ENCODE assay signal across 21 mouse cellular contexts in the genomic region with DNA sequence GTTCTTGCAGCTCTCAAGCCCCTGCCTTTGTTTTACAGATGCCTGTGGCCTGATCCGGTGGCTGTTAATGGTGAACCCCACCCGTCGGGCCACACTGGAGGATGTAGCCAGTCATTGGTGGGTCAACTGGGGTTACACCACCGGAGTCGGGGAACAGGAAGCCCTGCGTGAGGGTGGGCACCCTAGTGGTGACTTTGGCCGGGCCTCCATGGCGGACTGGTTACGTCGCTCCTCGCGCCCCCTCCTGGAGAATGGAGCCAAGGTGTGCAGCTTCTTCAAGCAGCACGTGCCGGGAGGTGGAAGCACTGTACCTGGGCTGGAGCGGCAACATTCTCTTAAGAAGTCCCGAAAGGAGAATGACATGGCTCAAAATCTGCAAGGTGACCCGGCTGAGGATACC. TPM values are rescaled to one million over a fixed set of nuclear protein-coding genes. Genes with fewer than 3 reads are reported as not detected.
DNase-seq lines count a peak whose midpoint lies in the region; ATAC-seq and TF ChIP-seq lines count a peak whose summit lies in the region.
"Had no signal": no experiment of that assay in that cellular context is flagged by ENCODE, and none has a peak within 500 bp of the region (broad histone marks: within the 10 kb centered on the region; RNA-seq: fewer than 3 reads in every experiment).

No protein-coding gene starts in this region.

- no peak for TF ChIP-seq CTCF in forebrain, postnatal 0 days (IDR thresholded peaks at IDR 0.05; ENCODE audit: low read depth)

- no peaks in the 10 kb centered on the region for H3K9me3 ChIP-seq in forebrain, embryonic 10.5 days
- no peaks in the 10 kb centered on the region for H3K9me3 ChIP-seq in forebrain, postnatal 0 days (ENCODE audit: low read length)
- H3K9me3 ChIP-seq in midbrain, embryonic 12.5 days = no peaks in the 10 kb centered on the region
- H3K9me3 ChIP-seq: limb, embryonic 15.5 days; megakaryocyte, embryonic 14.5 days; stomach, embryonic 15.5 days had no signal

- no peak overlapping the region for H3K9ac ChIP-seq in forebrain, postnatal 0 days
- H3K9ac ChIP-seq in midbrain, embryonic 12.5 days (replicated peaks) = no peak overlapping the region
- H3K9ac ChIP-seq: limb, embryonic 15.5 days; liver, postnatal 0 days; stomach, embryonic 15.5 days had no signal

- no peak overlapping the region for H3K4me2 ChIP-seq in forebrain, postnatal 0 days (ENCODE audit: low read depth)
- no peak overlapping the region for H3K4me2 ChIP-seq in midbrain, embryonic 12.5 days (replicated peaks)
- H3K4me2 ChIP-seq: limb, embryonic 15.5 days; stomach, embryonic 15.5 days had no signal

- DNase-seq in forebrain, embryonic 10.5 days (ENCODE audit: extremely low spot score, low spot score) = no peak
- DNase-seq in forebrain, postnatal 0 days = no peak
- peak; percentile 39 for DNase-seq in kidney, adult 18-20 months
- no peak for DNase-seq in kidney, adult 9 months
- DNase-seq in ES-CJ7 (ENCODE audit: low read depth, low spot score) = peak; percentile 89
- DNase-seq in right cerebral cortex, adult 18-20 months = no peak
- no peak for DNase-seq in layer of hippocampus, adult 18-20 months (ENCODE audit: low spot score in 2 of 2)
- DNase-seq: cerebellum, adult 8-10 months; layer of hippocampus, postnatal 36 days; liver, postnatal 0 days; lung, postnatal 14 days; right cerebral cortex, postnatal 25 days; thymus, adult 2 months had no signal

- no peaks in the 10 kb centered on the region for H3K27me3 ChIP-seq in forebrain, embryonic 10.5 days (ENCODE audit: poor library complexity, severe bottlenecking)
- no peaks in the 10 kb centered on the region for H3K27me3 ChIP-seq in forebrain, postnatal 0 days (ENCODE audit: insufficient read depth, low read length)
- H3K27me3 ChIP-seq in midbrain, embryonic 12.5 days = no peaks in the 10 kb centered on the region
- H3K27me3 ChIP-seq: limb, embryonic 15.5 days; stomach, embryonic 15.5 days had no signal

- no peak overlapping the region for H3K4me3 ChIP-seq in forebrain, embryonic 10.5 days
- no peak overlapping the region for H3K4me3 ChIP-seq in forebrain, postnatal 0 days (ENCODE audit: low read depth, low read length)
- H3K4me3 ChIP-seq in midbrain, embryonic 12.5 days = no peak overlapping the region
- H3K4me3 ChIP-seq: limb, embryonic 15.5 days; megakaryocyte, embryonic 14.5 days; myocyte; stomach, embryonic 15.5 days had no signal

- peak overlapping the region; percentile 88 for H3K27ac ChIP-seq in forebrain, embryonic 10.5 days
- H3K27ac ChIP-seq in forebrain, postnatal 0 days (ENCODE audit: low read depth, low read length) = no peak overlapping the region
- peak overlapping the region; percentile 94 for H3K27ac ChIP-seq in midbrain, embryonic 12.5 days (replicated peaks)
- H3K27ac ChIP-seq: limb, embryonic 15.5 days; stomach, embryonic 15.5 days had no signal

- H3K4me1 ChIP-seq in forebrain, embryonic 10.5 days = peaks cover 96% of the 10 kb centered on the region
- peaks cover 7% of the 10 kb centered on the region; the same call in 1 of the 2 replicates for H3K4me1 ChIP-seq in forebrain, postnatal 0 days (ENCODE audit: insufficient read depth)
- peaks cover 94% of the 10 kb centered on the region for H3K4me1 ChIP-seq in midbrain, embryonic 12.5 days

- 88% methylated on average over 17 of the region's 17 CpGs for WGBS in forebrain, embryonic 10.5 days
- WGBS in forebrain, postnatal 0 days = 85% methylated on average over 17 of the region's 17 CpGs
- WGBS in midbrain, embryonic 12.5 days = 85% methylated on average over 17 of the region's 17 CpGs

- H3K36me3 ChIP-seq in forebrain, embryonic 10.5 days (replicated peaks) = peaks cover 65% of the 10 kb centered on the region
- H3K36me3 ChIP-seq in forebrain, postnatal 0 days (ENCODE audit: insufficient read depth) = peaks cover 10% of the 10 kb centered on the region
- peaks cover 59% of the 10 kb centered on the region for H3K36me3 ChIP-seq in midbrain, embryonic 12.5 days
- H3K36me3 ChIP-seq: limb, embryonic 15.5 days; stomach, embryonic 15.5 days had no signal

- ATAC-seq in forebrain, postnatal 0 days = no peak
- no peak for ATAC-seq in midbrain, embryonic 12.5 days (ENCODE audit: low FRiP score, low read depth)
- ATAC-seq: inflammation-experienced regulatory T-cells, adult 6 months; liver, postnatal 0 days had no signal

RNA-seq across cellular contexts. Expression of a gene that starts 15.4 kb away (rescaled TPM):
- 49.9 TPM in 2 replicates for polyA plus RNA-seq in forebrain, embryonic 10.5 days (2016; fragmentation: Nextera tagmentation; extraction: Ambion mirVana)
- 4.4 and 4.5 TPM in 2 replicates for total RNA-seq in forebrain, postnatal 0 days (2014; rRNA removed)
- 4.3 and 6.8 TPM in 2 replicates for polyA plus RNA-seq in forebrain, postnatal 0 days (2015; fragmentation: Nextera tagmentation; extraction: Ambion mirVana)
- polyA plus RNA-seq in midbrain, embryonic 12.5 days (2016; fragmentation: Nextera tagmentation; extraction: Ambion mirVana) = 94.9 and 101 TPM in 2 replicates
- 1 to 10 TPM; 1.6 to 1.9 TPM for total RNA-seq in layer of hippocampus, adult 18-20 months (2021)

RNA-seq across cellular contexts. Expression of a gene that starts 32.9 kb away (rescaled TPM):
- polyA plus RNA-seq in forebrain, embryonic 10.5 days (2016; fragmentation: Nextera tagmentation; extraction: Ambion mirVana) = 0.30 and 0.33 TPM in 2 replicates
- 10.3 and 11.2 TPM in 2 replicates for total RNA-seq in forebrain, postnatal 0 days (2014; rRNA removed)
- 4.5 and 6.3 TPM in 2 replicates for polyA plus RNA-seq in forebrain, postnatal 0 days (2015; fragmentation: Nextera tagmentation; extraction: Ambion mirVana)
- 5.2 and 5.4 TPM in 2 replicates for polyA plus RNA-seq in midbrain, embryonic 12.5 days (2016; fragmentation: Nextera tagmentation; extraction: Ambion mirVana)
- total RNA-seq in layer of hippocampus, adult 18-20 months (2021) = 1 to 10 TPM; 4.3 to 5.3 TPM
- total RNA-seq: hematopoietic stem cell, adult 5-6 weeks; MEL had no signal
- polyA plus RNA-seq: inflammation-experienced regulatory T-cells, adult 6 months had no signal

RNA-seq across cellular contexts. Expression of a gene that starts 59.8 kb away (rescaled TPM):
- polyA plus RNA-seq in forebrain, embryonic 10.5 days (2016; fragmentation: Nextera tagmentation; extraction: Ambion mirVana) = 7.9 and 8.8 TPM in 2 replicates
- total RNA-seq in forebrain, postnatal 0 days (2014; rRNA removed) = 104 TPM in 2 replicates
- 37.4 and 41.9 TPM in 2 replicates for polyA plus RNA-seq in forebrain, postnatal 0 days (2015; fragmentation: Nextera tagmentation; extraction: Ambion mirVana)
- 35.4 and 36.8 TPM in 2 replicates for polyA plus RNA-seq in midbrain, embryonic 12.5 days (2016; fragmentation: Nextera tagmentation; extraction: Ambion mirVana)
- 100 to 1,000 TPM; 250 to 270 TPM for total RNA-seq in layer of hippocampus, adult 18-20 months (2021)

Comparison
In these comparisons a context has a peak if more than half of its experiments do, and no peak if none do; other contexts are left out.
1. DNase-seq: peak in kidney, adult 18-20 months (single experiment) and ES-CJ7 (single experiment); none in forebrain, embryonic 10.5 days (single experiment), forebrain, postnatal 0 days (single experiment), kidney, adult 9 months (single experiment), right cerebral cortex, adult 18-20 months (single experiment) and layer of hippocampus, adult 18-20 months (0 of 2).